Mouse (Mus musculus) spleen, postnatal 10 days (tissue): ENCODE measurements at regions not wholly inside any gene's neighbourhood (a gene's known extent, or its start where the extent isn't known, plus 50 kb on each side); places are given as distances from the start of the nearest gene placed in this dataset.

Experiments used
- DNase-seq, 2 experiments: peaks; one replicate each; pipeline ENCODE4 v3.0.0; 2021 to 2022; ENCODE audit warnings: low spot score in 2 of 2

GRCm38 (mm10) chr9:101670111-101670510 lies 191.5 kb upstream of the 9630041A04Rik start:
- no peak for DNase-seq

- no peak for DNase-seq
These were observed 211.8 kb upstream of the 9630041A04Rik start for GRCm38 (mm10) chr9:101649816-101650215.

GRCm38 (mm10) chr9:101641524-101641923 lies 220.1 kb upstream of the 9630041A04Rik start:
- no peak for DNase-seq

GRCm38 (mm10) chr9:101640598-101640997 lies 221.0 kb upstream of the 9630041A04Rik start:
- no peak for DNase-seq

- no peak for DNase-seq
These were observed 245.4 kb upstream of the 9630041A04Rik start for GRCm38 (mm10) chr9:101616261-101616660.

- DNase-seq = no peak
These were observed 246.5 kb upstream of the 9630041A04Rik start for GRCm38 (mm10) chr9:101615176-101615575.

GRCm38 (mm10) chr9:101613933-101614332 lies 247.7 kb upstream of the 9630041A04Rik start:
- DNase-seq = no peak

GRCm38 (mm10) chr9:101613471-101613870 lies 248.2 kb upstream of the 9630041A04Rik start:
- no peak for DNase-seq

- no peak for DNase-seq
These were observed 248.7 kb upstream of the 9630041A04Rik start for GRCm38 (mm10) chr9:101612971-101613370.

- DNase-seq = no peak
These were observed 249.1 kb upstream of the 9630041A04Rik start for GRCm38 (mm10) chr9:101612571-101612970.

GRCm38 (mm10) chr9:101611481-101611880 lies 250.2 kb upstream of the 9630041A04Rik start:
- DNase-seq = no peak

GRCm38 (mm10) chr9:101610806-101611443 lies 250.7 kb upstream of the 9630041A04Rik start:
- no peak for DNase-seq

- DNase-seq = no peak
These were observed 251.3 kb upstream of the 9630041A04Rik start for GRCm38 (mm10) chr9:101610338-101610737.

GRCm38 (mm10) chr9:101602799-101603198 lies 258.8 kb upstream of the 9630041A04Rik start:
- DNase-seq = no peak

- DNase-seq = no peak
These were observed 264.7 kb upstream of the 9630041A04Rik start for GRCm38 (mm10) chr9:101596898-101597297.

- DNase-seq = no peak
These were observed 266.5 kb upstream of the 9630041A04Rik start for GRCm38 (mm10) chr9:101595101-101595650.

GRCm38 (mm10) chr9:101592621-101593020 lies 269.0 kb upstream of the 9630041A04Rik start:
- no peak for DNase-seq

GRCm38 (mm10) chr9:101591681-101592080 lies 270.0 kb upstream of the 9630041A04Rik start:
- DNase-seq = no peak

- DNase-seq = no peak
These were observed 271.3 kb upstream of the 9630041A04Rik start for GRCm38 (mm10) chr9:101590310-101590709.

GRCm38 (mm10) chr9:101581064-101581463 lies 280.6 kb upstream of the 9630041A04Rik start:
- DNase-seq = no peak

- DNase-seq = no peak
These were observed 290.9 kb upstream of the 9630041A04Rik start for GRCm38 (mm10) chr9:101570714-101571113.

- no peak for DNase-seq
These were observed 298.4 kb upstream of the 9630041A04Rik start for GRCm38 (mm10) chr9:101563196-101563595.

- DNase-seq = no peak
These were observed 302.3 kb upstream of the 9630041A04Rik start for GRCm38 (mm10) chr9:101559366-101559765.
